Mouse (Mus musculus) adrenal gland, postnatal 4 days (tissue): ENCODE results near the gene Rfc2. TPM values are rescaled to one million over a fixed set of nuclear protein-coding genes. Genes with fewer than 3 reads are reported as not detected.

ENCODE experiments used
- DNase-seq, 2 experiments: peaks; one replicate each; pipeline ENCODE4 v3.0.0; 2021 to 2022; ENCODE audit warnings: low spot score in 2 of 2, mixed read lengths in 2 of 2
- long read RNA-seq, 2 experiments: library from polyadenylated mRNA; stranded (forward); transcript quantifications; one replicate each; pipeline ENCODE4 v2.0.0; 2021
- total RNA-seq, 2 experiments: library from RNA; stranded (reverse); gene quantifications; 2 replicates each; pipeline ENCODE4 v1.2.3; 2021

Gene Rfc2
- 10 to 100 TPM; 81.0 to 85.3 TPM for total RNA-seq
- long read RNA-seq, experiment 1, full-length matches to known transcripts: 86 of 96 reads
- long read RNA-seq, experiment 1, partial matches to known transcripts: 1 of 96 reads
- long read RNA-seq, experiment 1, other reads (novel, unspliced or antisense): 9 of 96 reads
- long read RNA-seq, experiment 2, full-length matches to known transcripts: 113 of 123 reads
- long read RNA-seq, experiment 2, partial matches to known transcripts: 4 of 123 reads
- long read RNA-seq, experiment 2, other reads (novel, unspliced or antisense): 6 of 123 reads

DNA sequence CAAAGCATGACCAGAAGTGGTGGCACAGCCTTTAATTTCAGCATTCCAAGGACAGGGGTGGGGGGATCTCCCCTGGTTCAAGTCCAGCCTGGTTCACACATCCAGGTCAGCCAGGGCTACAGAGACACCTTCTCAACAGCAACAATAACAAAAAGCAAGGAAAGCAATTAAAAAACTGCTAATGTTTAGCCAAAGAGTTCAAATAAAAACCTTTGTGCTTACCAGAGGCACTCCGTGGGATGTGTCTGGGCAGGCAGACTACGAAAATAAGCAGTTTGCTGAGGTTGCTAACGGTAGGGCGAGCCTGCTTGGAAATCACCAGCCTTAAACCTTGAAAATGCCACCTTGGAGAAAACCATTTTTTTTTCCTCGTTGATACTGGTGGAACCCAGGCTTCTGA lies at the start of gene Rfc2:
TSS of gene Rfc2 (plus strand) at position 221 of the 400 bp plus-strand sequence.
- DNase-seq: no peak

DNA sequence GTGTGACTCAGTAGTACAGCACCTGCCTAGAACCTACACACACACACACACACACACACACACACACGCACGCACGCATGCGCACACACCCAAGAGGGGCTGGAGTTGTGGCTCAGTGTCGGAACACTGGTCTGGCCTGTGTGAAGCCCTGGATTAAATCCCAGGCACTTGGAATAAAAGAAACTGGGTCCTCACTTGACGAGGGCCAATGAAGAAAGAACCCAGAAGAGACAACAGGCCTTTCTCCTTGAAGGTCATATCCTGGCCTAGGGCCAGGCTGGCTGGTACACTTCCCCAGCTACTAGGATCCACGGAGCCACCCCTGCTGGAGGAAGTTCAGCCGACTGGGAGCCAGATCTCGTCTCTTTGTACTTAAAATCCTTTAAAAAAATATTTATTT lies 49.6 kb upstream of the Rfc2 start:
- DNase-seq: no peak

DNA sequence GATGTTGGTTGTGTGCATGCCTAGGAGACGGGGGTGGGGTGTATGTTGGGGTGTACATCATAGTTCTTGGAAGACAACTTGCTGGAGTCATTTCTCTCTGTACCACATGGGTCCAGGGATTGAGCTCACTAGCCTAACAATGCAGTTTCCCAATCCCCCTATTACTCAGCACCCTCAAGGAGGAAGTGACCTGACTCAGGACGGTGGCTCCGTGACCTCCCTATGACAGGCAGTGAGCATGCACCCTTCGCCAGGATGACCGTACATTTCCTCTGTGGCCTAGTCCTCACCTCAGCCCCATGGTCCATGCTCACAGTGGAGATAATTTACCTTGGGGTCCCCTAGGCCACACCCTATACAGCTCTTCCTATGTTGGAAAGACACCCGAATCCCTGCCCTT lies 48.7 kb upstream of the Rfc2 start:
- no peak for DNase-seq

DNA sequence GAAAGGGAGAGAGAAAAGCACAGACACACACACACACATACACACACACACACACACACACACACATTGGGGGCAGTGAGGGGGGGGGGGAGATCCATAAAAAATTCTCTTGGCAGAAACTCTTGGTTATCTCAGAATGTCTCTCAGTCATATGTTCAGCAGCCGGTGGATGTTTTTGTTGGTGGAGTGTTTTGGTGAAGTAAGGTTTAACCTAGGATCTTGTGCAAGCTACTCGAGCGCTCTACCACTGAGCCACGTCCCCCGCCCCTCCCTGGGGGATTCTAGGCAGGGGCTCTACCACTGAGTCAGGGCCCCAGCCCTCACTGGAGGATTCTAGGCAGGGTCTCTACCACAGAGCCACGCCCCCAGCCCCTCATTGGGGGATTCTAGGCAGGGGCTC lies 45.1 kb upstream of the Rfc2 start:
- DNase-seq: no peak

DNA sequence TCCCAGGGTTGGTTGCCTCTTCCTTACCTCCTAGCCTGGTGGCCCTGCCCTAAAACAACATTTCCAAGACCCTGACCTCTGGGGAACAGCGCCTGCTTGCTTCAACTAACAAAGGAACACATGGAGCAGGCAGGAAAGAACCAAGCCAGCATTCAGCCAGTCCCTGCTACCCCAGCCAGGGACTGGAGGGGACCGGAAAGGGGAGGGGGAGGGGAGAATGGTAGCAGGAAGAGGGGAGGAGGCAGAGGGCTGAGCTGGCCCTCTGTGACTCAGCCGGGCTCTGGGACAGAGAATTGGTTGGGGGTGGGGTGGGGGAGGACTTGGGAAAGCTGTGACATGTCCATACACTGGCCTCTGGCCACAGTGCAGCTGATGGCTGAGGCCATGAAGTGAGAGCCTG lies 41.3 kb upstream of the Rfc2 start:
- DNase-seq: peak in 1 of 2 experiments; percentile 42

DNA sequence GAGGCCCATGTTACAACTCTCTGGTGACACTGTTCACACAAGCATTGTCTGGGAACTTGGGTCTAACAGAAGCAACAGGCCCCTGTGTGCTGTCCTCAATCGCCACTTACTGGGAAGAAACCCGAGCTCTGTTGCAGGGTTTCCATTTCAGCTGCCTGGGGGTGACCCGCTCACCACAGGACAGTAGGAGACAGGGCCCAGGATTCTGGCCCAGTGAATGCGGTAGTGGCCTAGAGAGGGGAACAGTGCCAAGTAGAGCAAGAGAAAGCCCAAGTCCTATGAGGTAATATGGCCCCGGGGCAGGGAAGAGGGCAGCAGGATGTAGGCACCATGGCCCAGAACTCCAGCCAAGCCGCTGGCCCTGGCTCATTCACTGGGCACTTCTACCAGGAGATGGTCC lies 40.3 kb upstream of the Rfc2 start:
- DNase-seq: no peak

DNA sequence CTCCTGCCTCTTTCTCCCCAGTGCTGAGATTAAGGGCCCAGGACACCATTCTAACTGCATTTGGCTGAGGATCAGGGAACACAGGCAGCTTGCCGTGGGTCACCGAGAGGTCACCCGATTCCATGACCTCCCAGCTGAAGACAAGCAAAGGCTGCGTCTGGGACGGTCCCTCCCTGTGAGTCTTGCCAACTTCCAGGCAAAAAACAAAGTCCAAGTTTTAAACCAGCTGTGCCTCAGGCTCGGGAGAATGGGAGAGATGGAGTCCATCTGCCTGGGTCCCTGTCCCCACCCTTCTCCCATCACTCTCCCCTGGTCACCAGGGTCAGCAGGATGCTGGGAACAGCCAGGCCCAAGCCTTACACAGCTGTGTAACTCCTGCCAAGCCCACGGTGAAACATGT lies 39.5 kb upstream of the Rfc2 start:
- DNase-seq: no peak

DNA sequence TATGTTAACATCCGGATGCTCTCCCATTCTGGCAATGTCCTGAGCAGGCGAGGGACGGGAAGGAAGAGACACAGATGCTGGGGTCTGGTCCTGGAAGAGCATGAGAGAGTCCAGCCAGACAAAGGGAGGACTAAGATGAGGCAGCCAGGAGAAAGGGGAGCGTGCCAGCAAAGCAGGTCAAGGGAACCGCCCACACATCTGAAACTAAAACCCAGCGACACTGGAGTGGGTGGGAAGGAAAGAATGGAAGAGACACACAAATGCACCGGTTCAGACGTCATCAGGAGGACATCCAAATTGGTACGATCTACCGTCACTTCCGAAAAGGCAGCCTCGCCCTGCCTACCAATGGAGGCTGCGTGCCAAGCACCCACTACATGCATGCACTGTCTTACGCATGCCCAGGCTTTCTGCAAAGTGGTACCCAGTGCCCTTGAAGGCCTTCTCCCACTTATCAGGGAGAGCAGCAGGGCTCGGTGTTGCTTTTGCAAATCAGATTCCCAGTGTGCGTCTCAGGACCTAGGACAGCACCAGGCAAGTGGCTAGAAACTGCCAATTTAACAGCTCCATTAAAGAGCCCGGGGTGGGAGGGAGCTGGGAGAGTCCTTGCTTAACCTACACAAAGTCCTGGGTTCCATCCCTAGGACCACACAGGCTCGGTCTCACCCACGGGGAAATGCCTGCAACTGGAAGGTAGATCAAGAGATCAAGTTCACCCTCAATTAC lies 36.5 kb upstream of the Rfc2 start:
- DNase-seq: no peak

DNA sequence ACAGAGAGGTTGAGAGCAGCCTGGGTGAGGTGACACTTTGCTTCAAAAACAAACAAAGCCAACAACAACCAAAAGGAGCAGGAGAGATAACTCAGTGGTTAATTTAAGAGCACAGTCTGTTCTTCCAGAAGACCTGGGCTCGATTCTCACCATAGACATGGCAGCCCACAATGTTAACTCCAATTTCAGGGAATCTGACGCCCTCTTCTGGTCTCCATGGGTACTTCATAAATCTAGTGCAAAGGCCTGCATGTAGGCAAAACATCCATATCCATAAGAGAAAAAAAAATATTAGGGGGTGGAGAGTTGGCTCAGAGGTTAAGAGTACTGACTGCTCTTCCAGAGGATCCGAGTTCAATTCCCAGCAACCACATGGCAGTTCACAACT lies 35.9 kb upstream of the Rfc2 start:
- DNase-seq: no peak

DNA sequence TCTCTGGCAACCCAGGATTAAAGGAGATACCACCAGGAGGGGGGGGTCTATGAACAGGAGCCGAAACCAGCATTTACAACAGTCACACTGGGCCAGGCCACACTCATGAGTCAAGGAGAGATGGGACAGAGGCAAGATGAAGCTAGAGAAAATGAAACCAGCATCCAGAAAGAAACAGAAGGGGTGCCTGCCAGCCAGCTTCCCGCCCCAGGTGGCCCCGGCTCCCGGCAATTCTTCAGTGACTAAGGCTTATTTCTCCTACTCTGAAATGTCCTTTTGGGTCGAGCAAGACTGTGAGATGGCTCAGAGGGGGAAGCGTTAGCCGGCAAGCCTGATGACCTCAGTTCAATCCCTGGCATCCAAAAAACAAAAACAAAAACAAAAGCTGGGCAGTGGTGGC lies 34.4 kb upstream of the Rfc2 start:
- no peak for DNase-seq

DNA sequence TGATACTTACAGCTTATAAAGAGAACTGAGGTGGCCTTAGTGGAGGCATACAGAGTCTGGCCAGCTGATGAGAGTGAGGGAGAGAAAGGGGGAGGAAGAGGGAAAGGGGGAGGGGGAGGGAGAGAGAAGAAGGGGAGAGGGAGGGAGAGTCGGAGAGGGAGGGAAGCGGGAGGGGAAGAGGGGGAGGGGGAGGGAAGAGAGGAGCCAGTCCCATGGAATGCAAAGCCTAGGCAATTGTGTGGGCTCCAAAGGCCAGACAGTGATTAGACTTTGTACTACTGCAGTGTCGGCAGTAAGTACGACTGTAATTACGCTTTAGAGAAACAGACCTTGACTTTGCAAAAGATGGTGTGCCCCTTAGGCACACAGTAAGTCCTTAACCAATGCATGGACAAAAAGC lies 32.9 kb upstream of the Rfc2 start:
- no peak for DNase-seq

DNA sequence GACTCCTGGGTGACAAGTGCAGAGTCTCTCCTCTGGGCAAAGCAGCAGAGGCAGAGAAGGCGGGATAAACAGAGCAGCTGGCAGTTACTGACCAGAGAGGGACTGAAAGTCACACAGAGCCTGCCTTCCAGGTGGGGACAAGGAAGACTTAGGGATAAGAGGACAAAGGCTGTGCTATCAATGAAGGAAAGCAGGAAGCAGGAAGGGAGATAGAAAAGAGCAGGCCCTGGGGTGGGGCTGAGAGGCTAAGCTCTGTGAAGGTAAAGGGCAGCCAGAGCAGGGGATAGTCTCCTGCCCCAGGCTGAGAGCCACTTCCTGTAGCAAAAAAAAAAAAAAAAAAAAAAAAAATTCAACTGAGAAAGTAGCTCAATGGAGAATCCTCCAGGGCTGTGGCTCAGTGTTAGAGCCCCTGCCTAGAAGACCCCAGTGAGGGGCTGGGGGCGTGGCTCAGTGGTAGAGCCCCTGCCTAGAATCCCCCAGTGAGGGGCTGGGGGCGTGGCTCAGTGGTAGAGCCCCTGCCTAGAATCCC lies 31.5 kb upstream of the Rfc2 start:
- DNase-seq: no peak

DNA sequence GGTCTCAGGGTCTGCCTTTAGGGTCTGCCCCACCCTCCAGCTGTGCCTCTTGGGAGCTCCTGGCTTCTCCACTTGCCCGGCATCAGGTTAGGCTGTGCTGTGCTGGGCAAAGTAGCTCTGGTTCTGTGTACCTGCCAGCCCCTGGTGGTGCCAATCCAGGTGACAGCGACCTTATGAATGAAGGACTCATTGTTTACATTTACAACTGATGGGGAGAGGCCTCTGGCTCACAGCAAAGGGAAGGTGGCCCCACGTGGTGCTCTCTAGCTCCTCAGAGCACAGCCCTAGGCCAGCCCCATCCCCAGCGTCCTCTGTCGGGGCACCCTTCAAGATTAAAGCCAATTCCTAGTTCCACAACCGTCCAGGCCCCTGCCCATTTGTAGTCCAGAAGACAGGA lies 30.3 kb upstream of the Rfc2 start:
- no peak for DNase-seq

DNA sequence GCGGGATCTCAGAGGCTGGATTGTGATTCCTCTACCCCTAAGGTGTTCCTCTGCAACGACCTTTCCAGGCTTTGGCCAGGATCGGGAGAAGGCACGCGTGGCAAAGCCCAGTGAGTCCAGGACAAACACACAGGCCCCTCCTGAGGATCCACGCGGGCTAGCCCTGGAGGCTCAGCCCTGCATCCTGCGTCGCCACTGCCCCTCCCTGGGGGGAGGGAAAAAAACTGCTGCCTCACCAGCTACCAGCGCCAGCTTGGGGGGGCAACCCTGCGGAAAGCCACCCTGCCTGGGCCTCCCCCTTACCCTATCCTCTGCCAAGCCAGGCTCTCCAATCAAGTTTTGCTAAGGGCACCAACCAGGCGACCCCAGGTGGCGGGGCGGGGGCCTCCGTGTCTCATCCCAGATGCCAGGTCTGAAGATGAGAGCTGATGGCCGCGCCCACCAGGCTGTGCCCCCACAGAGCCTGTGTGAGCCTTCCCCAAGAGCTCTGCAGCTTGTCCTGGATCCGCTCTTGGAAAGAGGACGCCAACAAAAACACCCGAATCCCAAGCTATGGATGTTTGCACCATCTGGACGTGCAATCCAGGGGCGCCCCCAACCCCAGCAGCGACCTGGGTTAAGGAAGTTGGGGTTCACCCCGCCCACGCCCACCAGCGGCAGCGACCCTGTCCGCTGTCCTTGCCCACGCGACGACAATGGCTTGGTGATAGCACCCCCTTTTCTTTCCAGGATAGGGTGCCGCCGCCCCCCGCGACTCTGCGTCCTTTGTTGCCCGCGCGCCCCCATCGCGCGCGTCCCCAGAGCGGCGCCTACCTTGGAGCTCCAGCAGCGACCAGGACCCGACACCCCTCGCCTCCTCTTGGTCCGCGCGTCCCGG lies 29.7 kb upstream of the Rfc2 start:
- no peak for DNase-seq

DNA sequence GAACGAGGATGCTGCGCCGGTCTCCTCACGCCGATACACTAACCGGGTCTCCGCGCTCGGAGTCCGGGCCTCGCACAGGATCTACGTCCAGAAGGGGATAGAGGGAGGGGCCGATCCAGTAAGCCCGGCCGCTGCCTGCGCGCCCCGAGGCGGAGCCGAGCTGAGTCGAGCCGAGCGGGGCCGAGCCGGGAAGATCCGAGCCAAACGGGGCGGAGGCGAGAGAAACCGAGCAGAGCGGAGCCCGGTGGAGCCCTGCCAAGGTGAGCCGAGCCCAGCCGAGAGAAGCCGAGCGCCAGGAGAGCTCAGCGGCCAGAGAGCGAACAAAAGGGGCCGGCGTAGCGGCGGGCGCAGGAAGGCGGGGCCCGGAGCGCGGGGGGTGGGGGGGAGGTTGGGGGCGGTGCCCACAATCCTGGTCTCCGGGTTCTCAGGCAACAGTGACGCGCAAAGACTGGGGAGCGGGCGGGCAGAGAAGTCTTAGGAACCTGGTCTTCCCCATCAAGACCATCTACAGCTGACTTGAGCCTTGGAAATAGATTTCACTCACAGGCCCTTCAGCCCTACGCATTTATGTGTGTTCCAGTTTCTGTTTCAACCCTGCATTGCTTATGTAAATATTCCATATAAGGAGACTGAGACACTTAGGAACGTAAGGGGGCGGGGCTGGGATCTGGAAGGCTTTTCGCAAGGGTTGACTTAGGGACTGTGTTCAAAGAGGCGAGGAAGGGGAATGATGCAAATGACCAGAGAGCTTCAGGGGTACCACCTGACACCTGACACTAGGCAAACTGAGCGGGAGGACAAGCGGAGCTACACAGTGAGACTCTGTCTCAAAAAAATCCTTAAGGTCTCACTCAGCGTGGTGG lies 28.8 kb upstream of the Rfc2 start, which contains the start of gene Clip2:
TSS of gene Clip2 (minus strand) at position 325 of the 863 bp plus-strand sequence.
- peak; percentile 94 to 100 for DNase-seq

DNA sequence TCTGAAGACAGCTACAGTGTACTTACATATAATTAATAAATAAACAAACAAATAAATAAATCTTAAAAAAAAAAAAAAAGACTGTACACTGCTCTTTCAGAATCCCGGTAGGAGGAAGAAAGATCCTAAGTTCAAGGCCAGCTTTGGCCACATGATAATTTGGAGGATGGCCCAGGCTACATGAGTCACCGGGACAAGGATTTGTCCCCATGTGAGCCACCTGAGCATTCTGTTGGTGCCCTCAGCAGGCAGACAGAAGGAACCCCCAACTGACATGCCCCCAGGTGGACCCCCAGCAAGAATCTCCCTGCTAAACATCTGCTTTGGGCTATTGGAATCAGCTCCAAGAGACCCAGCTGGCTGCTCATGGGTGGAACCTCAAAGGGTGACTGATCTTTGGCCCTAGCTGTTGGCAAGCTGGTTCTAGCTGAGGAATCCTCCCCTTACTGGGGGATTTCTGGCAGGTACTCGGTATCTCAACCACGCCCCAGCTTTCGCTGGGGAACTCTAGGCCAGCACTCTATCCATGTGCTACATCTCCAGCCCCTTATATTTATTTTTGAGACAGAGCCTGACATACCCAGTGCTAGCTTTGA lies 27.1 kb upstream of the Rfc2 start:
- no peak for DNase-seq

DNA sequence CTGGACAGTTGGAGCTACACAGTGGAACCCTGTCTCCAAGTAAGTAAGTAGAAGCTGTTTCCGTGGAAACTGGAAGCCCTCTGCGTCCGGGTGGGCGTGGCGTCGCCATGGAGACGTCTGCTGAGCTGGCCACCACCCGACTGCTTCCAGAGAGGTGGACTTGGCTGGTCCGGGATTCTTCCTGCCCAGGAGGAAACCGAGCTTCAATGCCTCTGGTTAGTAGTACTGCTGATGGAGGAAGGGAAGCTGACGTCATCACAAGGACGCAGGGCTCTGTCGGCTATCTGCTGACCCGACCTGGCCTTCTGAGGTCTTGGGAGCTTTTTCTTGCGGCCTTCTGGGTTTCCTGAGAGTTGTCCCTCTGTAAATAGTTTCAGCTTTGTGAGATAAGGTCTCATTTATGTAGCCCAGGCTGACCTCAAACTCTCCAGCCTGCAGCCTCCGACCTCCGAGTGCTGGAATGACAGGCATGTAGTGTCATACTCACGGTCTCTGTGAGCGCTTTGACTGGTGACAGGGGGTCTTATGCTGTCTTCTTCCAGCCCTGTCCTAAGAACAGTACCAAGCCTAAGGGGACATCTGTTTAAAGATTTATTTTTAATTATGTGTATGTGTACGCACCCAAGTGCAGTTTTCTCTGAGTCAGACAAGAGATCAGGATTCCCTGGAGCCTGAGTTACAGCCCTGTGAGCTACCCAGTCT lies 25.6 kb upstream of the Rfc2 start:
- peak in 1 of 2 experiments; percentile 48 for DNase-seq

DNA sequence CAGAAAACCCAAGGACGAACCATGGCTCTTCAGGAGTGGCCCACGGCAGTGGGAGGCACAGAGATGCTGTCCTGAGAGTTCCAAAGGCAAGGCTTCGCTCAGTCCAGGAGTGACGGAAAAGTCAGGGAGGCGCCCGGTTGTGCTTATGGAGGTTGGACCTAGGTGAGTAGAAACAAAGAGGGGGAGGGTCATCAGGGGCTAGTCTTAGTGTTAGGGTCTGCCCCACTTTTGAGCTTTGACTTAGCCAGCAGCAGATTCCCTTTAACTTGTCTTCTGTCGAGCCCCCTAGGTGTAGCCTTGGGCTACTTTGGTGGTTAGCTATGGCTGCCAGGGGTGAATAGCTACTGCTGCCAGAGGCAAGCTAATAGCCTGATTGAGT lies 21.1 kb upstream of the Rfc2 start, which contains the start of gene Syna:
TSS of gene Syna (minus strand) at position 101 of the 379 bp plus-strand sequence.
- DNase-seq: no peak

DNA sequence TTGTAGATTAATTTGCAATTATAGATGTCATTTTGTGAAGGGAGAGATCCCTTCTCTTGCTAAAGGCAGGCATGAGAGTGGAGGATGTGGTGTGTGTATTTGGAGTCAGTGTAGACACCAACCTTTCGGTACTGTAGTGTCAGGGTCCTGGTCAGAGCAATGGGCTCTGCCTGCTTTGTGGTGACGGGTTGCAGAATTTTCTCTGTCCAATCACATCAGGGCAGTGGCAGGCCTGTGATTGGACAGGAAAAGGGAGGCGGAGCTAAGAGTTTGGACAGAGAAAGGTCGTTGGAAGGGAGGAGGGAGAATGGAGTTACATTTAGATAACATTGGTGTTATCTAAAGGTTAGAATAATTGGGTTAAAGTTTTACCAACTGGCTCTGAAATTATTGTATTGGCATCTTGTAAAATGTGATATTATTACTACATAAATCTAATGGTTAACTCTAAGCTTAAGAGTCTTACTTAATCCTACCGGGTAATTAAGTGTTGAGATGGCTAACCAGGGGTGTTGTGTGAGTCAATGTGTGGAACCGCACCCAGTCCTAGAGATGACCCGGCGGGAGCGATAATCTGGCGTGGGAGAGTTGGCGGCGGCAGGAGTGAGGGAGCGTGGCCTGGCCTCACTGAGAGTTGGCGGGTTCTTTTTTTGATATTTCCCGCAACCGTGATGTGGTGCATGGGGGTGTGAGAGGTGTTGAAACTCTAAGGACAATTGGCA lies 20.6 kb upstream of the Rfc2 start:
- DNase-seq: no peak
